Mouse (Mus musculus) lung, embryonic 14.5 days (tissue): Measurements from ENCODE around the gene Tspan32. TPM values are rescaled to one million over a fixed set of nuclear protein-coding genes. Genes with fewer than 3 reads are reported as not detected.

Source experiments
- ATAC-seq: fragments of 200-750 bp; cut with Nextera tagmentation; 2 replicates; pipeline ENCODE4 v1.8.0; 2017; ENCODE audit warnings: mild to moderate bottlenecking, moderate TSS enrichment, moderate library complexity; ENCODE audit not compliant: insufficient read depth
- DNase-seq: peaks from one replicate; pipeline ENCODE4 v3.0.0-alpha.2; 2015
- H3K27ac ChIP-seq: fragments of 300-500 bp; sonication (generic); 2 replicates; pipeline ENCODE4 v1.5.1; 2014; ENCODE audit warnings: low read depth, mild to moderate bottlenecking, moderate library complexity
- H3K27me3 ChIP-seq: fragments of 300-500 bp; sonication (generic); 2 replicates; pipeline ENCODE4 v1.6.1; 2014; ENCODE audit warnings: low read length, control low read depth; ENCODE audit not compliant: insufficient read depth
- H3K36me3 ChIP-seq: fragments of 300-500 bp; sonication (generic); 2 replicates; pipeline ENCODE4 v1.6.1; 2014; ENCODE audit warnings: control low read depth; ENCODE audit not compliant: insufficient read depth
- H3K4me1 ChIP-seq: fragments of 300-500 bp; sonication (generic); 2 replicates; pipeline ENCODE4 v1.6.1; 2014; ENCODE audit warnings: antibody characterized with exemption, control low read depth; ENCODE audit not compliant: insufficient read depth
- H3K4me2 ChIP-seq: fragments of 300-500 bp; sonication (generic); 2 replicates; pipeline ENCODE4 v1.6.1; 2014; ENCODE audit warnings: mild to moderate bottlenecking
- H3K4me3 ChIP-seq: fragments of 300-500 bp; sonication (generic); 2 replicates; pipeline ENCODE4 v1.5.1; 2014; ENCODE audit warnings: low read depth, low read length
- H3K9ac ChIP-seq: fragments of 300-500 bp; sonication (generic); 2 replicates; pipeline ENCODE4 v1.6.1; 2014
- H3K9me3 ChIP-seq: fragments of 300-500 bp; sonication (generic); 2 replicates; pipeline ENCODE4 v1.6.1; 2016; ENCODE audit warnings: low read depth, low read length, control low read depth
- CTCF ChIP-seq: IDR thresholded peaks from 2 replicates; pipeline ENCODE4 v1.5.1; 2016; ENCODE audit warnings: antibody characterized with exemption, low read depth
- WGBS: fragments of 180-500 bp; shearing (Covaris S2); extraction: QIAGEN DNeasy Blood & Tissue Kit; methylation state at CpG from one replicate; pipeline ENCODE4 v1.1.7; 2014; 5-methylcytosine and 5-hydroxymethylcytosine counted together
- polyA plus RNA-seq: library from polyadenylated mRNA; unstranded; fragments of >200 nt; fragmentation: Nextera tagmentation; extraction: Ambion mirVana; gene quantifications from 2 replicates; pipeline ENCODE4 v1.2.1, GENCODE M21; 2014

The Tspan32 gene
- polyA plus RNA-seq, 1 experiment from 2014 or later = 2.1 TPM

DNA sequence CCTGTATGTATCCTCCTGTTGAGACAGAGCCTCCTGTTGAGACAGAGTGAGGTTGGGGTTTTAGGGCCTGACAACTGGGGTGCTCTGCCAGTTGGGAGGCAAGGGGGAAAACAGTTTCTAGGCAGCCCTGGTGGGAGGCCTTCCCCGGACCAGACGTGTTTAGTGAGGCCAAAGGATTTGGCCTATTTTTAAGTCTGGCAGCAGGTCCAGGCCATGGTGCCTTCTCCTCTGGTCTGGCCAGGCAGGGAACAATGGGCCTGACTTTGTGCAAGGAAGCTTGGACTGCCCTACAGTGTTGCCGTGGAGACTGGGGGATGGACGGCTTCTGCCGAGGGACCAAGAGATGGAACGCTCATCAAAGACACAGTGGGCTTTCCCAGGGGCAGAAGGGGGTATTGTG, 59.4 kb downstream of the Tspan32 start:
- Histone ChIP-seq H3K27me3 (no peaks in the 10 kb centered on the region), H3K4me3 (no peak overlapping the region), H3K27ac (no peak overlapping the region), H3K36me3 (peaks cover 86% of the 10 kb centered on the region), H3K9ac (no peak overlapping the region), H3K4me1 (peaks cover 3% of the 10 kb centered on the region; the same call in 1 of the 2 replicates), H3K4me2 (no peak overlapping the region), H3K9me3 (no peaks in the 10 kb centered on the region)
- ATAC-seq = no peak
- no peak for TF ChIP-seq CTCF
- 69% methylated on average over 6 of the region's 6 CpGs for WGBS
- DNase-seq = no peak

DNA sequence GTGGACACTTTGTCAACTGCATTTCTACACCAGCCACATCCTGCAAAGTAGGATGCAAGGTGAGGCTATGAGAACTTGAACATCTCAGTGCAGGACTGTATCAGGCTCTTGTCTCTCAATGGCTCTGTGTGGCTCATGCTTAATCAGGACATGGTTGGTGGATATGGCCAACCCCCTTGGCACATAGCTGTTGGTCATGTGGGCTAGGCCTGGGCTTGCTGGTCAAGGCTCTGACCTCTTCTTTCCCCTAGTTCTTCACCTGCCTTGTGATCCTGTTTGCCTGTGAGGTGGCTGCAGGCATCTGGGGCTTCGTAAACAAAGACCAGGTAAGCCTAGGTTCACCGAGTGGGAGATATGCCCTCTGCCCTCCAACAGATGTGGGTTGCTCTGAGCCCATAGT, 60.8 kb downstream of the Tspan32 start:
- Histone ChIP-seq H3K4me1 (peaks cover 9% of the 10 kb centered on the region), H3K36me3 (peaks cover 82% of the 10 kb centered on the region), H3K27ac (no peak overlapping the region), H3K9me3 (no peaks in the 10 kb centered on the region), H3K27me3 (no peaks in the 10 kb centered on the region), H3K4me2 (no peak overlapping the region), H3K9ac (no peak overlapping the region), H3K4me3 (no peak overlapping the region)
- WGBS = 86% methylated on average over 2 of the region's 2 CpGs
- ATAC-seq (no peak), DNase-seq (no peak)
- no peak for TF ChIP-seq CTCF

DNA sequence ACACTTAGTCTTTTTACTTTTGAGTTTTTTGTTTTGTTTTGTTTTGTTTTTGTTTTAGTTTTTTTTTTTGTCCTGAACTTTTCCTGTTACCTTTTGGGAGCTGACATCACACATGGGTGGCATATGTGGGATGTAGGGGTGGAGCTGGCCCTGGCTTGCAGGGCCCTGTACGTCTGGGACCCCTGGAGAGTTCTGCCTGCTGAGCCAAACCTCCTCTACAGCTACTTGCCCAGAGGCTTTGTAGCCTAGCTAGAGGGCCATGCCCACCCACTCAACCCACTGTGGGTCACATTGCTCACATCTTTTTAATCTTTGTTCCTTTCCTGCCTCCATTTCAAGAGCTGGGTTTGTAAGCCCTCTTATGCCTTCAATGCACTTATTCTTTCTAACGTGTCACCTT, 62.6 kb downstream of the Tspan32 start:
- 68% methylated on average over 2 of the region's 2 CpGs for WGBS
- Histone ChIP-seq H3K9ac (no peak overlapping the region), H3K4me1 (peaks cover 9% of the 10 kb centered on the region), H3K4me3 (no peak overlapping the region), H3K4me2 (no peak overlapping the region), H3K9me3 (no peaks in the 10 kb centered on the region), H3K36me3 (peaks cover 74% of the 10 kb centered on the region), H3K27ac (no peak overlapping the region), H3K27me3 (no peaks in the 10 kb centered on the region)
- ATAC-seq (no peak), DNase-seq (no peak)
- no peak for TF ChIP-seq CTCF

DNA sequence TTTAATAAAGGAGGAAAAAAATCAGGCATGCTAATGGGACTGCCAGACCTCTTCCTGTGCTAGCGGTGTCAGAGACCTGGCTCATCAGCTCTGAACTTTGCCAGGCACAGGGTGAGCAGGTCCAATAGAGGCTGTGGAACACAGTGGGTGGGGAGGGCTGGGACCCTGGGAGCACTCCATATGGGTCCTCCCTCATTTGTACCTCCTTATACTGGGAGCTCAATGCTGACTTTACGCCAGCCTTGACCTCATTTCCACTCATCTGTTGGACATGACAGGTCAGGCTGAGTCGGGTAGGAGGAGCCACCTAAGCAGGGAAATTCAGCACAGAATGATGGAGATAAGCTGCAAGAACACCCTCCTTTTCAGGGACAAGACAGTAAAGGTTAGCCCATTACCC, 63.1 kb downstream of the Tspan32 start:
- no peak overlapping the region for H3K4me3 ChIP-seq
- peak overlapping the region; percentile 84; the same call in 1 of the 2 replicates for H3K4me2 ChIP-seq
- WGBS = 75% methylated on average over 3 of the region's 3 CpGs
- no peak for DNase-seq
- no peak for ATAC-seq
- H3K9ac ChIP-seq = peak overlapping the region; percentile 43; the same call in 1 of the 2 replicates
- H3K4me1 ChIP-seq = peaks cover 9% of the 10 kb centered on the region
- peak overlapping the region; percentile 97; the same call in 1 of the 2 replicates for H3K27ac ChIP-seq
- TF ChIP-seq CTCF = no peak
- H3K27me3 ChIP-seq = no peaks in the 10 kb centered on the region
- peaks cover 70% of the 10 kb centered on the region for H3K36me3 ChIP-seq
- no peaks in the 10 kb centered on the region for H3K9me3 ChIP-seq

DNA sequence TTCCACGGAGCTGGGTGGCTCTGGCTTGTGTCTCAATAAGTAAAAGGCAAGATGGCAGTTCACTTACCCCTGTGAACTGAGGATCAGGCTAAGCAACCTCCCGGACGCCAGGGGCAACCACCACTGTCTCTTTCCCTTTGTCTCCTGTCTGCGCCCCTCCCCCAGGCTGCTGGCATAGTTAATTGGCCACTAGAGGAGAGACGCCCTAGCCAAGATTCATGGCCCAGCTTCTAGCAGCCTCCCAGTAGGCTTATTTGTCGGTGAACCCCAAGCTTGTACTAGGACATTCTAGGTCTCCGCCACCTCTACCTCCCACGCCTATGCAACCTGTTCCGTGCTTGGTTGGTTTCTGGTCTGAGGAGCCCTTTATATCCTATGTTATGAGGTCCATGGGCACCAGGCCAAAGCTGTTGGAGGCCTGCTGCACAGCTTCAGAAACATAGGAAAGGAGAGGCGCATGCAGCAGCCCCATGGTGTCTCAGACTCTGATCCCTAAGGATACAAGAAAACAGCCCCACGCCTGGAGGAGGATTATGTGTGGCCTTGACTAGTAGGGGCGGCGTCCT, 63.6 kb downstream of the Tspan32 start:
- peak overlapping the region; percentile 84 for H3K4me2 ChIP-seq
- DNase-seq (no peak), ATAC-seq (no peak; the same call in none of the 2 replicates)
- H3K36me3 ChIP-seq = peaks cover 65% of the 10 kb centered on the region
- no peaks in the 10 kb centered on the region for H3K9me3 ChIP-seq
- peaks cover 9% of the 10 kb centered on the region for H3K4me1 ChIP-seq
- H3K27ac ChIP-seq = peak overlapping the region; percentile 97
- peak overlapping the region; percentile 43; the same call in 1 of the 2 replicates for H3K9ac ChIP-seq
- 56% methylated on average over 13 of the region's 13 CpGs for WGBS
- H3K27me3 ChIP-seq = no peaks in the 10 kb centered on the region
- H3K4me3 ChIP-seq = peak overlapping the region; percentile 66
- no peak for TF ChIP-seq CTCF

DNA sequence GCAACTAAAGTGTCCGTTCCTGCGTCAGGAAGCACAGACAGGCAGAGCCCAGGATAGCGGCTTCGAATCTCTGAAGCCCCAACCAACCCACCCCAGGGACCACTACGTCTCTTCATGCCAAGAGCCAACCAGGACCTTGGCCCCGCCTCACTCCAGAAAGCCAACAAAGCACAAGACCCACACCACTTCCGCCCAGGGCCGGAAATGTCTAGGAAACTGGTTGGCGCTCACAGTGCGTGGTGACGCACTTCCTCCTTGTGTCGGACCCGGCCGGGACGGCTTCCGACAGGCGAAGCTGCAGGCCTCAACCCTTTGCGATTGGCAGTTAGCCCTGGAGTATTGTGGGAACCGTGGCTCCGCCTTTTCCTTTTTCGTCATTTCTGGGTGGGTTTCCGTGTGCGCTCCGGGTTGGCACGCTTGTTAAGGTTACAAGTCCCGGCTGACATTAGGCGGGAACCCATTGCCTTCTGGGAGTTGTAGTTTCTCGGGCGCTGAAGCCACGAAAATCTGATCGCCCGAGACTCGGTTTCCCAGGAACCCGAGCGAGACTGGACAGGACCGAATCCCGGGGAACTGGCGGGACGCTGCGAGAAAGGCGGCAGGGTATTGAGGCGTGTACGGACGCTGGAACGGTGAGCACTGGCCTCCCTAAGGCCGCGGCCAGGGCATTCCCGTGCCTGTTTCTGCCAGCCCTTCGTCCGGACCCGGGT, 64.2 kb downstream of the Tspan32 start, which contains the start of gene Tssc4:
Gene Tssc4, plus strand, starts transcription at position 368 of the 710 bp plus-strand sequence.
- peak; percentile 100 for DNase-seq
- WGBS = under 1% methylated on average over 51 of the region's 51 CpGs
- ATAC-seq = peak; percentile 97

More for the DNA sequence above, 64.2 kb downstream of the Tspan32 start, which contains the start of gene Tssc4:
- H3K4me1 ChIP-seq = peaks cover 9% of the 10 kb centered on the region
- H3K9ac ChIP-seq = peak within 1 kb of the TSS; percentile 87
- no peaks in the 10 kb centered on the region for H3K27me3 ChIP-seq
- peak within 1 kb of the TSS; percentile 97 for H3K27ac ChIP-seq
- peak within 1 kb of the TSS; percentile 66 for H3K4me3 ChIP-seq
- H3K4me2 ChIP-seq = peak within 1 kb of the TSS; percentile 84
- H3K36me3 ChIP-seq = peaks cover 58% of the 10 kb centered on the region
- TF ChIP-seq CTCF = no peak
- no peaks in the 10 kb centered on the region for H3K9me3 ChIP-seq

Other genes starting within 250 kb of the Tspan32 start
- 0.55 and 0.84 TPM in 2 replicates for gene Th, start 73.9 kb upstream of the Tspan32 start, polyA plus RNA-seq
- gene Ascl2, start 35.8 kb upstream of the Tspan32 start, polyA plus RNA-seq = 2.2 and 3.3 TPM in 2 replicates
- gene Cd81, start 47.7 kb downstream of the Tspan32 start, polyA plus RNA-seq = 654 and 667 TPM in 2 replicates
- 65.2 and 75.6 TPM in 2 replicates for gene Tssc4, start 64.2 kb downstream of the Tspan32 start, polyA plus RNA-seq
- 4.7 and 5.7 TPM in 2 replicates for gene Trpm5, start 89.6 kb downstream of the Tspan32 start, polyA plus RNA-seq
- 5.3 and 6.5 TPM in 2 replicates for gene Kcnq1, start 101.3 kb downstream of the Tspan32 start, polyA plus RNA-seq